In genomic region chr2:62360872-62361271, GRCm38 (mm10) we compare ENCODE assay signal across 25 mouse cellular contexts.
"Had no signal": no experiment of that assay in that cellular context is flagged by ENCODE, and none has a peak within 500 bp of the region (broad histone marks: within the 10 kb centered on the region; RNA-seq: fewer than 3 reads in every experiment).

No protein-coding gene starts in this region.

- H3K4me1 ChIP-seq: heart, embryonic 15.5 days; hindbrain, embryonic 15.5 days; liver, embryonic 13.5 days; liver, embryonic 15.5 days had no signal

- ATAC-seq: hindbrain, postnatal 0 days; intestine, embryonic 16.5 days; liver, postnatal 0 days had no signal

- H3K9me3 ChIP-seq: heart, embryonic 13.5 days; heart, embryonic 15.5 days; hindbrain, embryonic 13.5 days; hindbrain, embryonic 15.5 days; limb, embryonic 10.5 days; limb, embryonic 12.5 days; liver, embryonic 13.5 days; liver, embryonic 15.5 days had no signal

- H3K4me2 ChIP-seq: heart, embryonic 11.5 days; heart, embryonic 13.5 days; heart, embryonic 15.5 days; hindbrain, embryonic 13.5 days; hindbrain, embryonic 15.5 days; limb, embryonic 12.5 days; liver, embryonic 11.5 days; liver, embryonic 13.5 days; liver, embryonic 15.5 days had no signal

- H3K27me3 ChIP-seq: heart, embryonic 13.5 days; heart, embryonic 15.5 days; hindbrain, embryonic 13.5 days; hindbrain, embryonic 15.5 days; limb, embryonic 12.5 days; liver, embryonic 13.5 days; liver, embryonic 15.5 days had no signal

- DNase-seq: gastrocnemius, postnatal 14 days; gastrocnemius, postnatal 36 days; heart, adult 11 months; heart, adult 2 months; heart, postnatal 14 days; kidney, adult 11 months; kidney, adult 8-10 months; kidney, postnatal 10 days; kidney, postnatal 25 days; kidney, postnatal 4 days; liver; liver, embryonic 13.5 days; liver, postnatal 0 days had no signal

- H3K27ac ChIP-seq: heart, adult 2 months; heart, embryonic 13.5 days; heart, embryonic 15.5 days; hindbrain, embryonic 13.5 days; hindbrain, embryonic 15.5 days; hindbrain, postnatal 0 days; layer of hippocampus, adult 2 months; limb, embryonic 10.5 days; limb, embryonic 12.5 days; liver, embryonic 13.5 days; liver, embryonic 15.5 days had no signal

- H3K36me3 ChIP-seq: heart, embryonic 13.5 days; heart, embryonic 15.5 days; hindbrain, embryonic 13.5 days; hindbrain, embryonic 15.5 days; limb, embryonic 10.5 days; limb, embryonic 12.5 days; liver, embryonic 13.5 days; liver, embryonic 15.5 days had no signal

- H3K4me3 ChIP-seq: heart, adult 2 months; heart, embryonic 13.5 days; heart, embryonic 15.5 days; hindbrain, embryonic 13.5 days; hindbrain, embryonic 15.5 days; layer of hippocampus, adult 2 months; limb, embryonic 10.5 days; limb, embryonic 12.5 days; liver, embryonic 13.5 days; liver, embryonic 15.5 days had no signal

- H3K9ac ChIP-seq: heart, embryonic 13.5 days; heart, embryonic 15.5 days; hindbrain, embryonic 13.5 days; hindbrain, embryonic 15.5 days; limb, embryonic 12.5 days; liver, embryonic 13.5 days; liver, embryonic 15.5 days; liver, postnatal 0 days had no signal
